Mouse (Mus musculus) G1E (cell line): ENCODE measurements around the gene Man2a2. TPM values are rescaled to one million over a fixed set of nuclear protein-coding genes. Genes with fewer than 3 reads are reported as not detected.
A peak's percentile ranks its signal among the peaks of the same experiment; 100 is the strongest.

Experiments
- ATAC-seq: 2 replicates; pipeline ENCODE4 v1.8.0; 2016; ENCODE audit warnings: mild to moderate bottlenecking; ENCODE audit not compliant: insufficient number of reproducible peaks, poor library complexity, low FRiP score, severe bottlenecking; ENCODE audit errors: extremely low read depth
- DNase-seq: peaks from one replicate; pipeline ENCODE4 v3.0.0; 2012; ENCODE audit warnings: low spot score
- H3K27me3 ChIP-seq: 2 replicates; pipeline ENCODE4 v1.6.1; 2012; ENCODE audit warnings: mild to moderate bottlenecking, low read length, inconsistent platforms; ENCODE audit not compliant: insufficient read depth
- H3K36me3 ChIP-seq: replicated peaks from 2 replicates; pipeline ENCODE3; 2012; ENCODE audit warnings: mild to moderate bottlenecking, inconsistent platforms
- H3K4me1 ChIP-seq: 2 replicates; pipeline ENCODE4 v1.6.1; 2012; ENCODE audit warnings: low read depth, low read length, inconsistent platforms, mixed read lengths; ENCODE audit not compliant: insufficient read depth
- H3K4me3 ChIP-seq: 2 replicates; pipeline ENCODE4 v1.5.1; 2012; ENCODE audit warnings: low read depth, mild to moderate bottlenecking, inconsistent platforms, low read length, moderate library complexity, mixed read lengths
- H3K9me3 ChIP-seq: replicated peaks from 2 replicates; pipeline ENCODE4 v1.6.1; 2012; ENCODE audit warnings: inconsistent platforms
- CTCF ChIP-seq: IDR thresholded peaks from 2 replicates; pipeline ENCODE4 v1.5.1; 2012; ENCODE audit warnings: low read depth, low read length, inconsistent platforms, mixed read lengths
- GATA1 ChIP-seq: IDR thresholded peaks from 2 replicates; pipeline ENCODE4 v1.6.1; 2012; ENCODE audit warnings: borderline replicate concordance, low read length, inconsistent platforms, mixed read lengths
- GATA2 ChIP-seq: IDR thresholded peaks from 2 replicates; pipeline ENCODE4 v1.6.1; 2012; ENCODE audit warnings: low read depth, low read length, inconsistent platforms, borderline replicate concordance
- POLR2AphosphoS5 ChIP-seq: IDR thresholded peaks from 2 replicates; pipeline ENCODE4 v1.6.1; 2012; ENCODE audit warnings: low read depth, low read length, inconsistent platforms; ENCODE audit not compliant: insufficient replicate concordance
- TAL1 ChIP-seq: conservative IDR thresholded peaks from 2 replicates; pipeline ENCODE4 v1.6.1; 2012; ENCODE audit warnings: low read depth, low read length, inconsistent platforms, mixed read lengths
- polyA plus RNA-seq: library from polyadenylated mRNA; stranded (reverse); fragments of >175 nt; gene quantifications from 2 replicates; pipeline ENCODE4 v1.2.3, GENCODE M21; 2012
- total RNA-seq, 2 experiments: library from RNA; stranded (forward) in 1 of 2; stranded (reverse) in 1 of 2; fragments of 200-1000 nt in 1 of 2; fragments of >200 nt in 1 of 2; fragmentation: Nextera tagmentation in 1 of 2; gene quantifications; 2 replicates each; pipeline ENCODE4 v1.2.3; 2014 to 2017

Man2a2 gene
- total and polyA plus RNA-seq, 3 experiments = 37.0 to 63.1 (median 49.3) TPM

DNA sequence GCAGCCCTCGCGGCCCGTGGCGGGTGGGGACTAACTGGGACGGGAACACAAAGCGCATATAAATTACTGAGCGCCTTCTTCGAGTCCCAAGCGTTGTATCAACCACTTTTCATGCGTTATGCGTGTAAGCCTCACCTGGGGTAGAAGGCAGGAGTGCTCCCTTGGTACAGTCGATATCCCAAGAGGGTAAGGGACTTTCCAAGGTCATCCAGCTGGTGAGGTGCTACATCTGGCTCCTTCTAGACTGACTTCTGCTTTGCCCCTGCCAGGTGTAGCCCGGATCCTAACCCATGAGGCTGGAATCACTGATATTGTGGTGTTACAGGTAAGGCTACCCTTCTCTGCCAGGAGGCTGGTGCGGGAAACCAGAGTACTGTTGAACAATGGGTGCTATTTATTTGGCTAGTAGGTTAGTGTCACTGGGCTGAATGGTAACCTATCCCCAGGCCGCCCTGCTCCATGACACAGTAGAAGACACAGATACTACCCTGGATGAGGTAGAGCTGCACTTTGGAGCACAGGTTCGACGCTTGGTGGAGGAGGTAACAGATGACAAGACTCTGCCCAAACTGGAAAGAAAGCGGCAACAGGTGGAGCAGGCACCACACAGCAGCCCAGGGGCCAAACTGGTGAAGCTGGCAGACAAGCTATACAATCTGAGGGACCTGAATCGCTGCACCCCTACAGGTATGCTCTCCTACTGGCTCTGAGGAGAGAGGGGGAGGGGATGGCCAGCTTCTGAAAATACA, 27.7 kb downstream of the Man2a2 start:
- no peak for TF ChIP-seq TAL1
- no peak for TF ChIP-seq POLR2AphosphoS5
- TF ChIP-seq GATA2 = no peak
- no peak for TF ChIP-seq GATA1
- TF ChIP-seq CTCF = no peak
- H3K4me1 ChIP-seq = peaks cover 71% of the 10 kb centered on the region

DNA sequence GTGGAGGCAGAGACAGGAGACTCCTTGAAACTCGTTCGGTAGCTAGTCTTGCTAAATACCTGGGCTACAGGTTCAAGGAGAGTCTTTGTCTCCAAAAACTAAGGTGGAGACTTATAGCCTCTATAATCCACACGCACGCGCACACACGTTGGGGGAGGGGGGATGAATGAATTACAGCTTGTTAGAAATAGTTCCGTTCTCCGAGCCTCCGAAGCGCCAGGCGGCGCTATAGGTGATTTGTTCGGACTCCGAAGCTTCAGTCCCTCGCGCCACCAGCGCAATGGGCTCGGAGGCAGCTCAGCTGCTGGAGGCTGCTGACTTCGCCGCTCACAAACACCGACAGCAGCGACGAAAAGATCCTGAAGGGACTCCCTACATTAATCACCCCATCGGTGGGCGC, 28.3 kb downstream of the Man2a2 start, which contains the start of gene Hddc3:
Gene Hddc3 (plus strand): TSS at position 247 of the 400 bp plus-strand sequence.
- ATAC-seq (peak; percentile 31; the same call in 1 of the 2 replicates), DNase-seq (peak; percentile 81)
- peak within 1 kb of the TSS; percentile 78 for H3K4me3 ChIP-seq
- peak; percentile 67; the same call in 1 of the 2 replicates for TF ChIP-seq CTCF
- TF ChIP-seq POLR2AphosphoS5 = no peak
- no peaks in the 10 kb centered on the region for H3K9me3 ChIP-seq
- H3K27me3 ChIP-seq = no peaks in the 10 kb centered on the region
- H3K36me3 ChIP-seq = peaks cover 34% of the 10 kb centered on the region
- H3K4me1 ChIP-seq = peaks cover 70% of the 10 kb centered on the region

More for the DNA sequence above, 27.7 kb downstream of the Man2a2 start:
- Histone ChIP-seq H3K9me3 (no peaks in the 10 kb centered on the region), H3K36me3 (peaks cover 34% of the 10 kb centered on the region), H3K4me3 (peak overlapping the region; percentile 78), H3K27me3 (no peaks in the 10 kb centered on the region)
- peak; percentile 23 for DNase-seq
- no peak for ATAC-seq

GRCm38 (mm10) chr7:80341793-80342192, 29.4 kb downstream of the Man2a2 start:
- DNase-seq (no peak), ATAC-seq (no peak)
- Histone ChIP-seq H3K4me3 (no peak overlapping the region), H3K36me3 (peaks cover 40% of the 10 kb centered on the region), H3K27me3 (no peaks in the 10 kb centered on the region), H3K4me1 (peaks cover 63% of the 10 kb centered on the region), H3K9me3 (no peaks in the 10 kb centered on the region)
- TF ChIP-seq GATA1 (no peak), GATA2 (no peak), TAL1 (no peak), CTCF (no peak), POLR2AphosphoS5 (no peak)

DNA sequence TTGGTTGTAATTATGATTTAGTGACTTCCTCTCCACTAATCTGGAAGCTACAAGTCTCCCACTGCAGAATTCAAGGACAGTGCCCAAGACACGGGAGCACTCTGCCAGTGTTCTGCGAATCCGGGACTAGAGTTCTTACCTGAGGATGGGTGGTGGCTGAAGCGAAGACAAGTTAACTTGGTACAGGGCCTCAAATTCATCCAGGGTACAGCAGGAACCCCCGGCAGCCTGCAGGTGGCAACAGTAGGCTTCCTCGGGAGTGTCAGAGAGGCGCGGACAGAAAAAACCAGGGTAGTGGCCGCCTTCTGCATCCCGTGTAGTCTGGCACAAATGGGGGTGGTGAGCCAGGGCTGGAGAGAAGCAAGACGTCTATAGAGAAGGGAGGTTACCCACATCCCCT, 30.4 kb downstream of the Man2a2 start, which contains the start of gene Unc45a:
Gene Unc45a (minus strand): TSS at position 213 of the 400 bp plus-strand sequence.
- ATAC-seq (peak; percentile 43; the same call in 1 of the 2 replicates), DNase-seq (peak; percentile 80)
- H3K36me3 ChIP-seq = peaks cover 40% of the 10 kb centered on the region
- peak within 1 kb of the TSS; percentile 76 for H3K4me3 ChIP-seq
- no peaks in the 10 kb centered on the region for H3K9me3 ChIP-seq
- TF ChIP-seq POLR2AphosphoS5 (no peak), GATA2 (no peak), CTCF (peak; percentile 44; the same call in 1 of the 2 replicates)
- H3K27me3 ChIP-seq = no peaks in the 10 kb centered on the region
- peaks cover 55% of the 10 kb centered on the region for H3K4me1 ChIP-seq

DNA sequence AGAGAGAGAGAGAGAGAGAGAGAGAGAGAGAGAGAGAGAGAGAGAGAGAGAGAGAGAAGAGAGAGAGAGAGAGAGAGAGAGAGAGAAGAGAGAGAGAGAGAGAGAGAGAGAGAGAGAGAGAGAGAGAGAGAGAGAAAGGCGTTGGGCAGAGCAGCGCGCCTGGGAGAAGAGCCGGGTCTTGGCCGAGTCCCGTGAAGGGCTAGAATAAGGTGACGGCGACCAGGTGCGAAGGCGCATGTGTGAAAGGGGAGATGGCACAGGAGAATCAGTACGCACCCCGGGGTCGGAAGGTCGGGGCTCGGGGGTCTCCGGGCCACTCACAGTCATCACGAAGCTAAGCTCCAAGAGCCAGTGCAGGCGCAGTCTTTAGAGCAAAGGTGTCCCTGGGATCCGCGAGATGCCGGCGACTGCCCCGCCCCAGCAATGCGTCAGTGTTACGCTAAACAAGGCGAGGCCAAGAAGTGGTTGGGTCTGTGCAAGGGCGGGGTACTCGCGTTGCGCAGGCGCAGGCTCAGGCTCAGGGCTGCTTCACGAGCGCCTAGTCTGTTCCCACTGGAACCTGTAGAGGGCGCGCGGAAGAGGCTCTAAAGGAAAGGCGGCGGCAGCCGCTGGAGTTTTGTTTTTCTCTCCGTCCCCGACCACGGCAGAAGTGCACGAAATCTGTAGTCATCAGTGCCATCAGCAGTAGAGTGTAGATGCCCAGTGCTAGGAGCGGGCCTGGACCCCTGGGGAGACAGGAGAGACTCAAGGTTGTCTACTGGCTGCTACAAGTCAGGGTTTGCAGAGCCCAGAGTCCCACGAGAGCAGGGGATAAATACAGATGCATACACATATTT, 31.2 kb downstream of the Man2a2 start:
- no peaks in the 10 kb centered on the region for H3K9me3 ChIP-seq
- peak; percentile 85 for ATAC-seq
- peaks cover 42% of the 10 kb centered on the region for H3K36me3 ChIP-seq
- DNase-seq = peak; percentile 92
- H3K4me1 ChIP-seq = peaks cover 53% of the 10 kb centered on the region
- H3K27me3 ChIP-seq = no peaks in the 10 kb centered on the region
- TF ChIP-seq TAL1 = no peak
- peak; percentile 30; the same call in 1 of the 2 replicates for TF ChIP-seq CTCF
- H3K4me3 ChIP-seq = peak overlapping the region; percentile 76

- H3K27me3 ChIP-seq = no peaks in the 10 kb centered on the region
- no peak for TF ChIP-seq CTCF
- no peak for TF ChIP-seq TAL1
- TF ChIP-seq POLR2AphosphoS5 = no peak
- TF ChIP-seq GATA2 = no peak
- TF ChIP-seq GATA1 = no peak
- H3K9me3 ChIP-seq = no peaks in the 10 kb centered on the region
- peak overlapping the region; percentile 76 for H3K4me3 ChIP-seq
- peaks cover 49% of the 10 kb centered on the region for H3K36me3 ChIP-seq
- H3K4me1 ChIP-seq = peaks cover 53% of the 10 kb centered on the region
- no peak for ATAC-seq
- DNase-seq = peak; percentile 10
Observed at GRCm38 (mm10) chr7:80339371-80339770, 31.8 kb downstream of the Man2a2 start.
